ENCODE assay signal across 8 mouse cellular contexts in the genomic region with DNA sequence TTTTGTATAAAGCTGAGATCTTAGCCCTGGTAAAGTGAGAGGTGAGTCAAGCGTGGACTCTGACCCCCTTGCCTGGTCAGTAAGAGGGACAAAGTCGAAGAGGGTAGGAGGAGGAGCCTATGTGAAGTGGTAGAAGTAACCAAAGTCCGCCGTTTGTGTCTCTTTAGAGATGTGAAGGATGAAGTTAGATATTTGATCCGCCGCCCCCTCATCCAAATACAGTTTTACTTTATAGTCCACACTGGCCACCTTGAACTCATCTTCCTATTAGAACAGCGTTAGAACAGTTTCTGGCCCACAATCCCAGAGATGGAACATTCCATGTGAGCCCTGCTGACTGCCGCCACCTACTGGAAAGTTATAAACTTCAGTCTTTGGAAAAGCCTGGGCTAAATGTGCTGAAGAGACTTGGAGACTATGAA. TPM values are rescaled to one million over a fixed set of nuclear protein-coding genes. Genes with fewer than 3 reads are reported as not detected.
DNase-seq lines count a peak whose midpoint lies in the region; ATAC-seq and TF ChIP-seq lines count a peak whose summit lies in the region.

A gene (minus strand): TSS at position 96 of the 422 bp plus-strand sequence.

- no peak within 1 kb of the TSS for H3K27ac ChIP-seq in thymus, adult 2 months (ENCODE audit: control insufficient read depth, insufficient read depth, low read length)
- H3K27ac ChIP-seq in heart, embryonic 10.5 days, result peak within 1 kb of the TSS; percentile 65
- H3K27ac ChIP-seq in kidney, embryonic 15.5 days, result peak within 1 kb of the TSS; percentile 70

- H3K4me1 ChIP-seq in thymus, adult 2 months (replicated peaks; ENCODE audit: control insufficient read depth, insufficient read depth, low read length), result no peaks in the 10 kb centered on the region; the same call in 1 of the 2 replicates
- H3K4me1 ChIP-seq in heart, embryonic 10.5 days, result peaks cover 42% of the 10 kb centered on the region
- peaks cover 38% of the 10 kb centered on the region for H3K4me1 ChIP-seq in kidney, embryonic 15.5 days

- TF ChIP-seq POLR2A in thymus, adult 2 months (IDR thresholded peaks at IDR 0.05; ENCODE audit: control insufficient read depth, extremely low read depth, insufficient read depth, low read length, poor library complexity), result no peak

- peaks cover 9% of the 10 kb centered on the region; the same call in 1 of the 2 replicates for H3K27me3 ChIP-seq in thymus, adult 2 months (ENCODE audit: control insufficient read depth, insufficient read depth, low read length)
- H3K27me3 ChIP-seq in heart, embryonic 10.5 days (ENCODE audit: insufficient read depth, poor library complexity, severe bottlenecking), result peaks cover 32% of the 10 kb centered on the region
- peaks cover 25% of the 10 kb centered on the region for H3K27me3 ChIP-seq in kidney, embryonic 15.5 days

- peak within 1 kb of the TSS; percentile 43 for H3K4me2 ChIP-seq in kidney, embryonic 15.5 days

- WGBS in thymus, adult 2 months, result 24% methylated on average over 8 of the region's 8 CpGs
- 14% methylated on average over 8 of the region's 8 CpGs for WGBS in heart, embryonic 10.5 days
- 19% methylated on average over 8 of the region's 8 CpGs for WGBS in kidney, embryonic 15.5 days

- peak; percentile 42 to 49 for DNase-seq in cerebellum, adult 18-20 months
- no peak for DNase-seq in cerebellum, postnatal 36 days
- DNase-seq in thymus, adult 2 months, result peak; percentile 18
- DNase-seq in thymus, adult 18-20 months, result no peak
- DNase-seq in heart, embryonic 10.5 days (ENCODE audit: low spot score), result no peak
- DNase-seq in lung, postnatal 25 days (ENCODE audit: low spot score), result peak; percentile 63
- no peak for DNase-seq in natural killer cell, adult 2 months (ENCODE audit: low spot score in 2 of 2)

- H3K9me3 ChIP-seq in heart, embryonic 10.5 days, result no peaks in the 10 kb centered on the region
- no peaks in the 10 kb centered on the region for H3K9me3 ChIP-seq in kidney, embryonic 15.5 days (replicated peaks)

- ATAC-seq in kidney, embryonic 15.5 days (replicated peaks; ENCODE audit: low FRiP score), result peak; percentile 40; the same call in 1 of the 2 replicates

- H3K36me3 ChIP-seq in thymus, adult 2 months (ENCODE audit: control insufficient read depth, insufficient read depth, low read length), result peaks cover 20% of the 10 kb centered on the region
- H3K36me3 ChIP-seq in heart, embryonic 10.5 days, result peaks cover 35% of the 10 kb centered on the region
- H3K36me3 ChIP-seq in kidney, embryonic 15.5 days, result peaks cover 35% of the 10 kb centered on the region

- TF ChIP-seq CTCF in thymus, adult 2 months (IDR thresholded peaks at IDR 0.05; ENCODE audit: borderline replicate concordance, control insufficient read depth, extremely low read depth, insufficient read depth, low read length, poor library complexity), result no peak

- H3K9ac ChIP-seq in kidney, embryonic 15.5 days, result no peak within 1 kb of the TSS; the same call in 1 of the 2 replicates

- H3K4me3 ChIP-seq in thymus, adult 2 months (ENCODE audit: control insufficient read depth, insufficient read depth, low read length), result no peak within 1 kb of the TSS
- H3K4me3 ChIP-seq in heart, embryonic 10.5 days, result peak within 1 kb of the TSS; percentile 30
- H3K4me3 ChIP-seq in kidney, embryonic 15.5 days (replicated peaks), result peak within 1 kb of the TSS; percentile 15; the same call in 1 of the 2 replicates

RNA-seq across cellular contexts. Expression of the gene that starts here (rescaled TPM):
- polyA plus RNA-seq in thymus, adult 2 months (2012; rRNA removed), result 1.8 and 2.7 TPM in 2 replicates
- polyA plus RNA-seq in heart, embryonic 10.5 days (2016; fragmentation: Nextera tagmentation; extraction: Ambion mirVana), result 1.4 and 2.0 TPM in 2 replicates
- 10.0 and 11.2 TPM in 2 replicates for polyA plus RNA-seq in kidney, embryonic 15.5 days (2015; fragmentation: Nextera tagmentation; extraction: Ambion mirVana)

Comparison
In these comparisons a context has a peak if more than half of its experiments do, and no peak if none do; other contexts are left out.
1. DNase-seq: peak in cerebellum, adult 18-20 months (2 of 2), thymus, adult 2 months (single experiment) and lung, postnatal 25 days (single experiment); none in cerebellum, postnatal 36 days (0 of 2), thymus, adult 18-20 months (0 of 2), heart, embryonic 10.5 days (single experiment) and natural killer cell, adult 2 months (0 of 2).